Mouse (Mus musculus) limb, embryonic 13.5 days (tissue): ENCODE data around the gene Kcnk2. TPM values are rescaled to one million over a fixed set of nuclear protein-coding genes. Genes with fewer than 3 reads are reported as not detected.

Source experiments
- microRNA-seq: library from miRNA; unstranded; fragments of <30 nt; microRNA quantifications from one replicate; pipeline ENCODE4, GENCODE M21; 2016
- polyA plus RNA-seq: library from polyadenylated mRNA; unstranded; fragments of >200 nt; fragmentation: Nextera tagmentation; extraction: Ambion mirVana; gene quantifications from 2 replicates; pipeline ENCODE4 v1.2.1, GENCODE M21; 2015

Gene Kcnk2
- polyA plus RNA-seq, 1 experiment from 2014 or later: 9.6 TPM

Small RNAs within 50 kb of the gene (microRNA-seq; reads per million reads assigned to microRNA genes)
- not detected for gene Gm24092
